Mouse (Mus musculus): ENCODE measurements around the gene Ano6. TPM values are rescaled to one million over a fixed set of nuclear protein-coding genes. Genes with fewer than 3 reads are reported as not detected.
"Not testable (repeated sequence)": the region's sequence is repeated elsewhere in the genome, so short reads cannot be mapped to it uniquely, and the experiment has no call there.

Ano6 gene
- polyA plus RNA-seq, 1 experiment from 2014 or later, result 37.2 TPM

DNA sequence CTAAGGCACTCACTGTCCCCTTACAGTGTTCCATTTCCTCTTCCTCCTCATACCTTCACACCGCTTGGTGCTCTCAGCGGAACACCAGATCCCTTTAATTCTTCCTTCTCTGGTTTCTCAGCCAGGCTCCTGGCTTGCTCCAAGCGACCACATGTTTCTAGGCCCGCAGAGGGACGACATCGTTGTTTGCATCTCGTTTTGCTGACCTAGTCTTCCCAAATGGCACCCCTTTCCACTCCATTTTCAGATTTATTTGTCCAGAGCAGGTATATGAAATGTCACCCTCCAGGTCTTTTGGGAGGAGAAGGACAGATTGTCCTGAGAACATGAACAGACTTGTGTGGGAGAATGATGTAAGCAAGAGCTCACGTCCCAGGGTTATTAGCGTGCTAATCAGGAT, 30.0 kb downstream of the Ano6 start:
- Histone ChIP-seq H3K4me3 (ENCODE audit: control insufficient read depth in 1 of 2, insufficient read depth in 1 of 2, low read depth in 1 of 2, low read length in 2 of 2) (no peak overlapping the region), H3K4me1 (ENCODE audit: control insufficient read depth in 2 of 2, insufficient read depth in 2 of 2, low read length in 2 of 2) (peaks cover 0 to 2% of the 10 kb centered on the region in 2 experiments; a peak in 2 of 4 replicates), H3K36me3 (ENCODE audit: control insufficient read depth, insufficient read depth, low read length) (peaks cover 5% of the 10 kb centered on the region; the same call in 1 of the 2 replicates), H3K9me3 (ENCODE audit: control insufficient read depth, low read length) (no peaks in the 10 kb centered on the region), H3K27me3 (ENCODE audit: control insufficient read depth, insufficient read depth, low read length) (no peaks in the 10 kb centered on the region), H3K9ac (ENCODE audit: low read length) (no peak overlapping the region), H3K27ac (replicated peaks in 1 of 2; ENCODE audit: control insufficient read depth in 1 of 2, insufficient read depth in 1 of 2, low read depth in 2 of 2, low read length in 2 of 2) (no peak overlapping the region), H3K4me2 (ENCODE audit: low read length) (no peak overlapping the region)
- WGBS, result 88% methylated on average over 9 of the region's 9 CpGs
- ATAC-seq (ENCODE audit: insufficient number of reproducible peaks, insufficient read depth, low FRiP score, low read depth), result no peak

DNA sequence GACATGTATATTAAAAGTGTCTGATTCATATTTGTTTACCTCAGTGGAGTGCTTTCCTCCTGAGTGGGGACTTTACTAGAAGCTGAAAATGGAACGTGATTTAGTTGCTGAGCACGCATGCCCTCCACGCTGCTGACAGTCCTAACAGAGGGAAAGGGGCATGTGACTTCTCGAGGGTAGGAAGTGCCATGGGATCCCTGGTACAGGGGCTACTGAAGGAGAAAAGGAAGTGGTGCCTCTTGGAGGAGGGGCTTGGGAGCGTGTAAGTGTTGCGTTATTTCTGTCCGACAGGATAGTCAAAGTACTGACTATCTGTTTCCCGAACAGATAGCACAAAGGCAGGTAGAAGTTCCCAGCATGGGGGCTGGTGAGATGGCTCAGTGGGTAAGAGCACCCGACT, 31.5 kb downstream of the Ano6 start:
- Histone ChIP-seq H3K4me2 (ENCODE audit: low read length) (no peak overlapping the region), H3K27me3 (ENCODE audit: control insufficient read depth, insufficient read depth, low read length) (no peaks in the 10 kb centered on the region), H3K4me3 (ENCODE audit: control insufficient read depth in 1 of 2, insufficient read depth in 1 of 2, low read depth in 1 of 2, low read length in 2 of 2) (no peak overlapping the region), H3K27ac (replicated peaks in 1 of 2; ENCODE audit: control insufficient read depth in 1 of 2, insufficient read depth in 1 of 2, low read depth in 2 of 2, low read length in 2 of 2) (no peak overlapping the region), H3K9me3 (ENCODE audit: control insufficient read depth, low read length) (no peaks in the 10 kb centered on the region), H3K36me3 (ENCODE audit: control insufficient read depth, insufficient read depth, low read length) (peaks cover 5% of the 10 kb centered on the region; the same call in 1 of the 2 replicates), H3K9ac (ENCODE audit: low read length) (no peak overlapping the region), H3K4me1 (ENCODE audit: control insufficient read depth in 2 of 2, insufficient read depth in 2 of 2, low read length in 2 of 2) (peaks cover 2 to 4% of the 10 kb centered on the region in 2 experiments; a peak in 2 of 4 replicates)
- ATAC-seq (ENCODE audit: insufficient number of reproducible peaks, insufficient read depth, low FRiP score, low read depth), result no peak
- 61% methylated on average over 9 of the region's 9 CpGs for WGBS

DNA sequence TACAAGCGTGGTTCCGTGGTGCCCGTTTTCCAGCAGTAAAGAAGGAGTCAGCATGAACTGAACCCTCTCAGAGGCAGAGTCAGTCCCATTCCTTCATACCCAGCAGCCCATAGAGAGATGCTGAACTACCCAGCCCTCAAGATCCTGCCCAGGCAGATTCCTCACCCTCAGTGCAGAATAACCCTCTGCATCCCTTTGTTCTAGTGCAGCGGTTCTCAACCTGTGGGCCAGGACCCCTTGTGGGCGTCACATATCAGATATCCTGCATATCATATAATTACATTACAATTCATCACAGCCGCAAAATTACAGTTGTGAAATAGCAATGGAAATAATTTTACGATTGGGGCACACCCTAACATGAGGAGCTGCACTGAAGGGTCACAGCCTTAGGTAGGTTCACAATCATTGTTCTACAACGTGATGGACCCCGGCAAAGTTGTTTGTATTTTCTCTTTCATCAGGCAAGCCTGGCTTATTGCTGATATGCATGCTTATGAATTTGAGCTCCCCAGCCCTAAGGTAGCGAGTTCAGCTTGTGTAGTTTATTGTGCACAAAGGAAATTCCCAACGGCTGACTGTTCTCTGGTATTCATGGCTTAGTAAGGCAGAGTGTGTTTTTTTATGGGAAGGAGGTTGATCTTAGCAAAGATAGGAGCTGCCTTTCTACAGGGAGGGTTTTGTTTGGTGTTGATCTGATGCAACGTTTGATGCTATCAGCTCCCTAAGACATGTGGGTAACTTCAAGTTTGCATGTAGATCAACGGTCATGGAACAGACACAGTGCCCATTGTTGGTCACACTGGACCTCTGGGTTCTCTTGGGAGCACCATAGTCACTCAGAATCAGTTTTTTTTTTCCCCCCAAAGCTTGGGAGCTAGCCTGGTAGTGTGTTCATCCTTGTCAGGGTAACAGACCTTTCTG, 33.0 kb downstream of the Ano6 start:
- Histone ChIP-seq H3K4me2 (ENCODE audit: low read length) (no peak overlapping the region), H3K9ac (ENCODE audit: low read length) (no peak overlapping the region), H3K27ac (replicated peaks in 1 of 2; ENCODE audit: control insufficient read depth in 1 of 2, insufficient read depth in 1 of 2, low read depth in 2 of 2, low read length in 2 of 2) (0 out of 4 replicates have a peak overlapping the region, but pooled peaks have one; percentile 5 to 19), H3K36me3 (ENCODE audit: control insufficient read depth, insufficient read depth, low read length) (peaks cover 5% of the 10 kb centered on the region; the same call in 1 of the 2 replicates), H3K4me3 (ENCODE audit: control insufficient read depth in 1 of 2, insufficient read depth in 1 of 2, low read depth in 1 of 2, low read length in 2 of 2) (no peak overlapping the region), H3K9me3 (ENCODE audit: control insufficient read depth, low read length) (no peaks in the 10 kb centered on the region), H3K27me3 (ENCODE audit: control insufficient read depth, insufficient read depth, low read length) (no peaks in the 10 kb centered on the region), H3K4me1 (ENCODE audit: control insufficient read depth in 2 of 2, insufficient read depth in 2 of 2, low read length in 2 of 2) (peaks cover 13 to 16% of the 10 kb centered on the region in 2 experiments)
- ATAC-seq (ENCODE audit: insufficient number of reproducible peaks, insufficient read depth, low FRiP score, low read depth), result no peak
- WGBS, result 84% methylated on average over 13 of the region's 13 CpGs

DNA sequence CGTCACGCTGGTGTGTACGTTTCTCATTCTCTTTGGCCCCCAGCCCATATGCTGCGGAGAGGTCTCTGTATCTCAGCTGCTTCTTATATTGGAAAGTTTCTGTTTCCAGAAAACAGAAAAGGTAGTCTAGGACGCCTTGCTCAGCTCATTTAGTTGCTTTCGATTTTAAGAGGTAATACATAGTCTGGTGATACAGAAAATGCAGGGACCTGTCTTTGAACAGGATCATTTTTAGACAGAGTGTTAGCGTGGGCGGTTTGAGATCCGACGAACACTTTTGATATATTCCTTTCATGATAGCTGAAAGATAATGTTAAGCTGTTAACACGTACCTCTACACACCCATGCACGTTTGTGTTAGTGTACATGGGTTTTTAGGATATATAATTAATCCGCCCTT, 35.9 kb downstream of the Ano6 start:
- Histone ChIP-seq H3K4me1 (ENCODE audit: control insufficient read depth in 2 of 2, insufficient read depth in 2 of 2, low read length in 2 of 2) (peaks cover 27 to 36% of the 10 kb centered on the region in 2 experiments), H3K4me2 (ENCODE audit: low read length) (no peak overlapping the region), H3K27ac (replicated peaks in 1 of 2; ENCODE audit: control insufficient read depth in 1 of 2, insufficient read depth in 1 of 2, low read depth in 2 of 2, low read length in 2 of 2) (no peak overlapping the region), H3K9me3 (ENCODE audit: control insufficient read depth, low read length) (no peaks in the 10 kb centered on the region), H3K4me3 (ENCODE audit: control insufficient read depth in 1 of 2, insufficient read depth in 1 of 2, low read depth in 1 of 2, low read length in 2 of 2) (no peak overlapping the region), H3K27me3 (ENCODE audit: control insufficient read depth, insufficient read depth, low read length) (no peaks in the 10 kb centered on the region), H3K9ac (ENCODE audit: low read length) (no peak overlapping the region), H3K36me3 (ENCODE audit: control insufficient read depth, insufficient read depth, low read length) (no peaks in the 10 kb centered on the region; the same call in 1 of the 2 replicates)
- ATAC-seq (ENCODE audit: insufficient number of reproducible peaks, insufficient read depth, low FRiP score, low read depth), result no peak
- 64% methylated on average over 13 of the region's 13 CpGs for WGBS

DNA sequence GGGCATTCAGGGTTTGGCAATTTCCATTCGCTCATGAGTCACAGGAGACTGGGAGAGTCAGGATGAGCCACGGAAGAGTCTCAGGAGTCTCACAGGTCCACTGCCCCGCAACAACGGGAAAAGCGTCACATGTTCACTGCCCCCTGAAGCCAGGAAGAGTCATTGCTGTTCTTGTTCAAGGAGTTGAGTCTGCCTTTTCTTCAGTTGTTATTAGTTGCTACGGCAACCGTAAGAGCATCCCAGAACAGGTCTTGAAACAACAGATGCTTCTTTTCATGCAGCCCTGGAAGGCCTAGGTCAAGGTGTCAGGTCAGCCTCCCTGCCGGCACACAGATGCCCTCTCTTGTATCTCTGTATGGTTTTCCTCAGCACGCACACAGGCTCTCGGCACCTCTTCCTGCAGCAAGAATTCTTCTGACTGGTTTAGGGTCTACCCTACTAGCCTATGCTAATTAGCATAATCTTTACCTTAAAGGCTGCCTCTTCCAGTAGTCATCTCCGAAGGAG, 36.9 kb downstream of the Ano6 start:
- Histone ChIP-seq H3K27ac (replicated peaks in 1 of 2; ENCODE audit: control insufficient read depth in 1 of 2, insufficient read depth in 1 of 2, low read depth in 2 of 2, low read length in 2 of 2) (0 out of 4 replicates have a peak overlapping the region, but pooled peaks have one; percentile 30 to 39), H3K27me3 (ENCODE audit: control insufficient read depth, insufficient read depth, low read length) (no peaks in the 10 kb centered on the region), H3K9ac (ENCODE audit: low read length) (no peak overlapping the region; the same call in 1 of the 2 replicates), H3K9me3 (ENCODE audit: control insufficient read depth, low read length) (no peaks in the 10 kb centered on the region), H3K4me1 (ENCODE audit: control insufficient read depth in 2 of 2, insufficient read depth in 2 of 2, low read length in 2 of 2) (peaks cover 27 to 36% of the 10 kb centered on the region in 2 experiments), H3K4me3 (ENCODE audit: control insufficient read depth in 1 of 2, insufficient read depth in 1 of 2, low read depth in 1 of 2, low read length in 2 of 2) (no peak overlapping the region), H3K36me3 (ENCODE audit: control insufficient read depth, insufficient read depth, low read length) (no peaks in the 10 kb centered on the region; the same call in 1 of the 2 replicates), H3K4me2 (ENCODE audit: low read length) (no peak overlapping the region)
- ATAC-seq (ENCODE audit: insufficient number of reproducible peaks, insufficient read depth, low FRiP score, low read depth), result no peak
- 43% methylated on average over 11 of the region's 11 CpGs for WGBS

DNA sequence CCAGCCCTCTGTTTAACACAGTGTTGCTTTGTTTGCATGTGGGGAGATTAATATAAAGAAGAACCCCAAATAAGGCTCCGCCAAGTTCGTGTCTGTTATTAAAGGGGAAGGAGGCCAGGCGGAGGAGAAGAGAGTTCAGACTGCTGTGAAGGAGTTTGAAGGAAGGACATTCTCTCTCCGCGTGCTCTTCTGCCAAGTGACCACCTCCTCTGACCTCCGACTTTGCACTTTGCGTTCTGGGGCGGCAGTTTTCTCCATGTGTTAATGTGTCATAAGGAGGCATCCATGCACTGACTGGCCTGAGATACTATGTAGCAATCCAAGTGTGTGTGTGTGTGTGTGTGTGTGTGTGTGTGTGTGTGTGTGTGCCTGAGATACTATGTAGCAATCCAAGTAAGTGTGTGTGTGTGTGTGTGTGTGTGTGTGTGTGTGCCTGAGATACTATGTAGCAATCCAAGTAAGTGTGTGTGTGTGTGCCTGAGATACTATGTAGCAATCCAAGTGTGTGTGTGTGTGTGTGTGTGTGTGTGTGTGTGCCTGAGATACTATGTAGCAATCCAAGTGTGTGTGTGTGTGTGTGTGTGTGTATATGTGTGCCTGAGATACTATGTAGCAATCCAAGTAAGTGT, 37.5 kb downstream of the Ano6 start:
- H3K27me3 ChIP-seq (ENCODE audit: control insufficient read depth, insufficient read depth, low read length); ATAC-seq (ENCODE audit: insufficient number of reproducible peaks, insufficient read depth, low FRiP score, low read depth); H3K36me3 ChIP-seq (ENCODE audit: control insufficient read depth, insufficient read depth, low read length); H3K9me3 ChIP-seq (ENCODE audit: control insufficient read depth, low read length); H3K4me2 ChIP-seq (ENCODE audit: low read length); H3K4me3 ChIP-seq (ENCODE audit: control insufficient read depth in 1 of 2, insufficient read depth in 1 of 2, low read depth in 1 of 2, low read length in 2 of 2); H3K9ac ChIP-seq (ENCODE audit: low read length): not testable (repeated sequence)
- Histone ChIP-seq H3K4me1 (ENCODE audit: control insufficient read depth in 2 of 2, insufficient read depth in 2 of 2, low read length in 2 of 2) (peaks cover 27 to 37% of the 10 kb centered on the region in 2 experiments), H3K27ac (replicated peaks in 1 of 2; ENCODE audit: control insufficient read depth in 1 of 2, insufficient read depth in 1 of 2, low read depth in 2 of 2, low read length in 2 of 2) (peak overlapping the region; percentile 30 to 39; a peak in 1 of 4 replicates)
- 66% methylated on average over 8 of the region's 8 CpGs for WGBS

DNA sequence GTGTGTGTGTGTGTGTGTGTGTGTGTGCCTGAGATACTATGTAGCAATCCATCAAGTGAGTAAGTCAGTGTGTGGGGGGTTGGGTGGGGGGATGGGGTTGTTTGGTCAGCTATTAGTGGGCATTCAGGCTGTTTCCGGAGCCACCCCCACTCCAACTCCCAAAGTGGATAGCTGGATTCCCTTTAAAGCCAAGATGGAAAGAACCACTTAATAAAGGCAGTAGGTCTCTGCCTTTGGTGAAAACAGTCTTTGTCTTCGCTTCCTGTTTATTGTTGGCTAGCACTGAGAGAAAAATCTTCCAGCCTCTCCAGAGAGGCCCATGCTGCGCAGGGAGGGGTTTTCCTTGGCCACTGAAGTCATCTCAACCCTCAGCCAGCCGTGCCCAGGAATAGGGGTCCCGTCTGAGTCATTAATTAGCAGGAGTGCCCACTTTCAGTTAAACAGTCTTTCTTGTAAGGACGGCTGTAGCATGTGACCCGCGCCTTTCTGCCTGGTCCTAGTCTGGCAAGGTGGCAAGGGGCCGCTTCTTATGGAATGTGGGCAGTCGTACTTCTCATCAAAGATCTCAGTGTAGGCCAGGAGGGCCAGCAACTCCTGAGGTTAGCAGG, 38.1 kb downstream of the Ano6 start:
- Histone ChIP-seq H3K9ac (ENCODE audit: low read length) (no peak overlapping the region), H3K4me2 (ENCODE audit: low read length) (no peak overlapping the region), H3K4me1 (ENCODE audit: control insufficient read depth in 2 of 2, insufficient read depth in 2 of 2, low read length in 2 of 2) (peaks cover 27 to 38% of the 10 kb centered on the region in 2 experiments), H3K9me3 (ENCODE audit: control insufficient read depth, low read length) (no peaks in the 10 kb centered on the region), H3K27me3 (ENCODE audit: control insufficient read depth, insufficient read depth, low read length) (no peaks in the 10 kb centered on the region), H3K27ac (replicated peaks in 1 of 2; ENCODE audit: control insufficient read depth in 1 of 2, insufficient read depth in 1 of 2, low read depth in 2 of 2, low read length in 2 of 2) (peak overlapping the region; percentile 29 to 58), H3K36me3 (ENCODE audit: control insufficient read depth, insufficient read depth, low read length) (no peaks in the 10 kb centered on the region; the same call in 1 of the 2 replicates), H3K4me3 (ENCODE audit: control insufficient read depth in 1 of 2, insufficient read depth in 1 of 2, low read depth in 1 of 2, low read length in 2 of 2) (no peak overlapping the region)
- ATAC-seq (ENCODE audit: insufficient number of reproducible peaks, insufficient read depth, low FRiP score, low read depth), result peak; percentile 23; the same call in 1 of the 2 replicates
- 51% methylated on average over 10 of the region's 10 CpGs for WGBS

All from heart, embryonic 14.5 days (tissue).